Comparison of ENCODE assay signal across 26 mouse cellular contexts in the genomic region with DNA sequence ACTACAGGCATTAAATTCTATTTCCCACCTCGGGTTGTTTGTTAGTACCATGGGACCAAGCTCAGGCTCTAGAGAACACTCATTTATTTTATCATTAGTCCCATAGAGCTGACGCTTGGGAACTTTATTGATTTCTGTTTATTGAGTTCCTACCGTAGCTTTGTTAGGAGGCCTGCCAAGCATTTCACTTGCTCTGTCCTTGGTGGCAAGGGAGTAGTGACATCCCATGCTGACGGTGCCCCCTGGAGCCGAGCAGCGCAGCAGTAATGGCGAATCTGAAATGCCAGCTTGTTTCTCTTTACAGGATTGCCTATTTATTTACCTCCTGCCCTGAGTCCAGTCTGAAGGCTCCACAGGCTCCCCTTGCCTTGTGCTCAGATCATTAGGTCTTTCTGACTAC.
DNase-seq lines count a peak whose midpoint lies in the region; ATAC-seq and TF ChIP-seq lines count a peak whose summit lies in the region.
"Had no signal": no experiment of that assay in that cellular context is flagged by ENCODE, and none has a peak within 500 bp of the region (broad histone marks: within the 10 kb centered on the region; RNA-seq: fewer than 3 reads in every experiment).

No protein-coding gene starts in this region.

- no peak overlapping the region for H3K27ac ChIP-seq in liver, adult 2 months (replicated peaks; ENCODE audit: insufficient read depth, low read depth, low read length)
- peak overlapping the region; percentile 94 for H3K27ac ChIP-seq in liver, embryonic 13.5 days
- H3K27ac ChIP-seq: embryonic facial prominence, embryonic 10.5 days; embryonic facial prominence, embryonic 15.5 days; midbrain, embryonic 12.5 days; neural tube, embryonic 13.5 days had no signal

- no peaks in the 10 kb centered on the region; the same call in 1 of the 2 replicates for H3K79me2 ChIP-seq in liver, adult 2 months (ENCODE audit: control insufficient read depth, insufficient read depth, low read length)
- H3K79me2 ChIP-seq in myocyte (ENCODE audit: control insufficient read depth, insufficient read depth): no peaks in the 10 kb centered on the region

- H3K9me3 ChIP-seq in liver, embryonic 13.5 days (replicated peaks): no peaks in the 10 kb centered on the region
- H3K9me3 ChIP-seq: embryonic facial prominence, embryonic 10.5 days; embryonic facial prominence, embryonic 15.5 days; hindbrain, embryonic 10.5 days; megakaryocyte, embryonic 14.5 days; midbrain, embryonic 12.5 days; neural tube, embryonic 13.5 days had no signal

- peak; percentile 50 to 52 for DNase-seq in adrenal gland, postnatal 36 days
- no peak for DNase-seq in adrenal gland, adult 8-10 months
- DNase-seq in liver, adult 2 months (ENCODE audit: extremely low read depth, low read depth, low spot score): peak; percentile 59
- no peak for DNase-seq in liver
- DNase-seq in liver, embryonic 13.5 days: no peak
- no peak for DNase-seq in B cell, adult 2 months
- no peak for DNase-seq in thymus, postnatal 25 days
- DNase-seq: cerebellum, adult 18-20 months; cerebellum, postnatal 10 days; kidney, adult 18-20 months; kidney, postnatal 36 days; layer of hippocampus, adult 9-11 months; lung, adult 18-20 months; right cerebral cortex, postnatal 4 days; thymus, adult 2 months; thymus, postnatal 4 days had no signal

- no peaks in the 10 kb centered on the region for H3K36me3 ChIP-seq in liver, adult 2 months (ENCODE audit: control insufficient read depth, insufficient read depth, low read length)
- H3K36me3 ChIP-seq in liver, embryonic 13.5 days: no peaks in the 10 kb centered on the region
- no peaks in the 10 kb centered on the region for H3K36me3 ChIP-seq in myocyte (ENCODE audit: control insufficient read depth, insufficient read depth)
- H3K36me3 ChIP-seq: embryonic facial prominence, embryonic 10.5 days; embryonic facial prominence, embryonic 15.5 days; hindbrain, embryonic 10.5 days; midbrain, embryonic 12.5 days; neural tube, embryonic 13.5 days had no signal

- H3K9ac ChIP-seq in liver, adult 2 months (ENCODE audit: low read depth, low read length): no peak overlapping the region
- peak overlapping the region; percentile 46; the same call in 1 of the 2 replicates for H3K9ac ChIP-seq in liver, embryonic 13.5 days
- H3K9ac ChIP-seq: embryonic facial prominence, embryonic 15.5 days; midbrain, embryonic 12.5 days; neural tube, embryonic 13.5 days had no signal

- no peaks in the 10 kb centered on the region for H3K27me3 ChIP-seq in liver, adult 2 months (ENCODE audit: control insufficient read depth, insufficient read depth, low read length)
- H3K27me3 ChIP-seq in liver, embryonic 13.5 days: no peaks in the 10 kb centered on the region
- no peaks in the 10 kb centered on the region for H3K27me3 ChIP-seq in myocyte (ENCODE audit: control insufficient read depth, insufficient read depth, insufficient read length)
- H3K27me3 ChIP-seq: embryonic facial prominence, embryonic 15.5 days; midbrain, embryonic 12.5 days; neural tube, embryonic 13.5 days had no signal

- no peak overlapping the region for H3ac ChIP-seq in myocyte (ENCODE audit: control insufficient read depth, insufficient read length)

- no peak for ATAC-seq in liver, embryonic 13.5 days (ENCODE audit: low read depth)
- ATAC-seq: forebrain, embryonic 14.5 days; hindbrain, embryonic 16.5 days; lung, postnatal 0 days had no signal

- TF ChIP-seq CTCF in liver, adult 2 months (IDR thresholded peaks at IDR 0.05; ENCODE audit: low read depth, low read length): peak; percentile 22; the same call in 1 of the 2 replicates

- H3K4me2 ChIP-seq in liver, embryonic 13.5 days: 0 out of 2 replicates have a peak overlapping the region, but pooled peaks have one; percentile 23
- peak overlapping the region; percentile 44 for H3K4me2 ChIP-seq in myocyte (ENCODE audit: low read depth)
- H3K4me2 ChIP-seq: embryonic facial prominence, embryonic 15.5 days; midbrain, embryonic 12.5 days; neural tube, embryonic 13.5 days had no signal

- H3K4me3 ChIP-seq in liver, adult 2 months (ENCODE audit: insufficient read depth, low read depth, low read length): no peak overlapping the region
- no peak overlapping the region for H3K4me3 ChIP-seq in liver, embryonic 13.5 days (replicated peaks)
- H3K4me3 ChIP-seq in myocyte: no peak overlapping the region
- H3K4me3 ChIP-seq: embryonic facial prominence, embryonic 10.5 days; embryonic facial prominence, embryonic 15.5 days; hindbrain, embryonic 10.5 days; megakaryocyte, embryonic 14.5 days; midbrain, embryonic 12.5 days; neural tube, embryonic 13.5 days had no signal

- no peak for TF ChIP-seq POLR2A in liver, adult 2 months (IDR thresholded peaks at IDR 0.05; ENCODE audit: extremely low read depth, insufficient read depth, low read length)
- TF ChIP-seq POLR2A in myocyte (IDR thresholded peaks at IDR 0.05; ENCODE audit: insufficient read length, low read depth): no peak

- H3K4me1 ChIP-seq in liver, adult 2 months (ENCODE audit: control insufficient read depth, insufficient read depth, low read length): no peaks in the 10 kb centered on the region; the same call in 1 of the 2 replicates
- H3K4me1 ChIP-seq in liver, embryonic 13.5 days (replicated peaks): peaks cover 66% of the 10 kb centered on the region

- WGBS in liver, adult 2 months: 52% methylated on average over 7 of the region's 7 CpGs
- 82% methylated on average over 7 of the region's 7 CpGs for WGBS in liver, embryonic 13.5 days (ENCODE audit: insufficient replicate concordance)

TF ChIP-seq in myocyte, 11 proteins besides CTCF, POLR2A, EP300 and RAD21:
- TF ChIP-seq REST (IDR thresholded peaks at IDR 0.05; ENCODE audit: insufficient read depth, insufficient read length) (peak; percentile 10), CEBPB (IDR thresholded peaks at IDR 0.05; ENCODE audit: insufficient read depth, poor library complexity, severe bottlenecking) (no peak)

Comparison
In these comparisons a context has a peak if more than half of its experiments do, and no peak if none do; other contexts are left out.
1. DNase-seq: peak in adrenal gland, postnatal 36 days (2 of 2) and liver, adult 2 months (single experiment); none in adrenal gland, adult 8-10 months (single experiment), liver (single experiment), liver, embryonic 13.5 days (single experiment), B cell, adult 2 months (0 of 2) and thymus, postnatal 25 days (single experiment).